Mouse (Mus musculus): ENCODE results near the gene B3galnt1.

GRCm38 (mm10) chr3:69542962-69543361 is 55.8 kb downstream of the B3galnt1 start:
- TF ChIP-seq CTCF (IDR thresholded peaks at IDR 0.05; ENCODE audit: insufficient read depth, low read length) (no peak), POLR2A (IDR thresholded peaks at IDR 0.05; ENCODE audit: borderline replicate concordance, extremely low read depth, low read depth, low read length) (no peak)
